Mouse (Mus musculus) heart, postnatal 25 days (tissue): ENCODE results near the gene Ip6k1. TPM values are rescaled to one million over a fixed set of nuclear protein-coding genes. Genes with fewer than 3 reads are reported as not detected.
A peak's percentile ranks its signal among the peaks of the same experiment; 100 is the strongest.

Experiments
- DNase-seq: peaks from one replicate; pipeline ENCODE4 v3.0.0; 2022; ENCODE audit warnings: low spot score
- intact Hi-C: fragments of 180-260 bp; cut with DNase I; formaldehyde crosslinking; loops from one replicate; pipeline ENCODE4 v1.15.1; 2025
- total RNA-seq, 2 experiments: library from RNA; stranded (reverse); gene quantifications; 2 replicates each; pipeline ENCODE4 v1.2.3; 2021

Ip6k1 gene
- total RNA-seq, 2 experiments from 2014 or later = 44.8 TPM

- no peak for DNase-seq
- intact Hi-C loops = loop anchor here (5.0 kb wide), 2 partner anchors 51 to 151 kb away; partner anchors contain the start of gene Ip6k1
Measured at GRCm38 (mm10) chr9:108053665-108054225, 51.4 kb downstream of the Ip6k1 start.

DNA sequence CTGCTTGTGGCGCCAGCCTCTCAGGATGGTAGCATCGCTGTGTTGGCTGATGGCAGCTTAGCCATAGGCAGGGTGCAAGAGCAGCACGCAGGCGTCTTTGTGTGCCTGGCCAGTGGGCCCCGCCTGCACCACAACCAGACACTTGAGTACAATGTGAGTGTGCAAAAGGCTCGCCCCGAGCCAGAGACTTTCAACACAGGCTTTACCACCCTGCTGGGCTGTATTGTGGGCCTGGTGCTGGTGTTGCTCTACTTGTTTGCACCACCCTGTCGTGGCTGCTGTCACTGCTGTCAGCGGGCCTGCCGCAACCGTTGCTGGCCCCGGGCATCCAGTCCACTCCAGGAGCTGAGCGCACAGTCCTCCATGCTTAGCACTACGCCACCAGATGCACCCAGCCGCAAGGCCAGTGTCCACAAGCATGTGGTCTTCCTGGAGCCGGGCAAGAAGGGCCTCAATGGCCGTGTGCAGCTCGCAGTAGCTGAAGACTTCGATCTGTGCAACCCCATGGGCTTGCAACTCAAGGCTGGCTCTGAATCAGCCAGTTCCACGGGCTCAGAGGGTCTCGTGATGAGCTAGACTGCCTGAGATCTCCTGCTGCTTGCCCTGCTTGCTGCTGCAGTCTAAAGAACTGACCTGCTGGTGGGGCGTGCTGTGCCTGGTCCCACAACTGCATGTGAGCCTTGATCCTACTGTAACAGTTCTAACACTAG, 52.2 kb downstream of the Ip6k1 start:
- intact Hi-C loops = loop anchor here (5.0 kb wide), 2 partner anchors 52 to 152 kb away; partner anchors contain the start of gene Ip6k1
- no peak for DNase-seq

- DNase-seq = no peak
- intact Hi-C loops = no loop called here
Measured at GRCm38 (mm10) chr9:108055061-108055460, 52.8 kb downstream of the Ip6k1 start.

GRCm38 (mm10) chr9:108055661-108056237, 53.4 kb downstream of the Ip6k1 start:
- DNase-seq = no peak
- intact Hi-C loops = no loop called here

DNA sequence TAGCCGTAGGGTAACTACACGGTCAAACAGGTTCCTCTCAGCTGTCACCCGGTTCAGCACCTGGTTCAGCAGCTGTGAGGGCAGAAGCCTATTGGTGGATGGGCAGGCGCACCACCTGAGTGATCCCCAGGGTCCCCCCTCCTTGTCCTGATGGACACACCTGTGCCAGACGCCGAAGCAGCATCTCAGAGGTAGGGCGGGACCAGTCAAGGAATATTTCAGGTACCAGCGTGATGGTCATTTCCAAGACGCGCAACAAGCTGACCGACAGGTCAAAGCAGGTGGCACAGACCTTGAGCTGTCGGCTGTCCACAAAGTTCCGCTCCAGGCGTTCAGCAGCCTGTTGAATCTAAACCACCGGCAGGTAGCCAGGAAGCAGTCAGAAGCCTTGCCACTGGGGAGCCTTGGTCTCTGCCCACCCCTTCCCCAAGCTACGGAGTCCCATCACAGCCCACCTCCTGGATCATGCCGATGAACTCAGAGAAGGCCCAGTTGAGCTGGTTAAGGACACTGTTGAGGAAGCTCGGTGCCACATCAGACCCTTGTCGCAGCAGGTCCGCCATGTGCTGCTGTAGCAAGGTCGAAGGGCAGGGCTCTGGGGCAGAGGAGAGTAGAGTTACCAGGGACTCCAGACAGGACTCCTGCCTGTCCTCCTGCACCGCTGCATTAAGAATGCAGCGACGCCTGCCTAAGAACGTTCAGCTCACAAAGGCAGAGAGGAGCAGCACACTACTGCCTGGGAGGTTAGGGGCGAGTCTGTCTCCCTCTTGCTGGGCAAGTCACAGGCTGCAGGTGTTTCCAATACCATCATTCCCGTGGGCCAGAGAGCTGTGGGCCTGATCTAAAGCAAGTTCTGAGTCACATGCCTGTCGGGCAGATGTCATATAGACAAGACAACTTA, 54.3 kb downstream of the Ip6k1 start:
- DNase-seq = no peak
- intact Hi-C loops = no loop called here

DNA sequence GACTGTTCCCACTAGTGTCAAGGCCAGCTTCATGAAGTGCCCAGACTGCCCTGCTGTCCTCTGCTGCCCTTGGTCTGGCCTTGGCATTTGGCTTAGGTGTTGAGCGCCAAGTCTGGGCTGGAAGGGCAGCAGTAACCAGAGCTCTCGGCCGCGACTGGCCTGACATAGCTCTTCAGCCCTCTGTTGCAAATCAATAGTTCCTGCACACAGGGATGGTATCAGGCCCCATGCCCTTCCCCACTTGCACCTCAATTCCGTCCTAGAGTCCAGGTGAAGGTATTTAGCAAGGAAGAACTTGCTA, 54.9 kb downstream of the Ip6k1 start:
- DNase-seq = no peak

DNA sequence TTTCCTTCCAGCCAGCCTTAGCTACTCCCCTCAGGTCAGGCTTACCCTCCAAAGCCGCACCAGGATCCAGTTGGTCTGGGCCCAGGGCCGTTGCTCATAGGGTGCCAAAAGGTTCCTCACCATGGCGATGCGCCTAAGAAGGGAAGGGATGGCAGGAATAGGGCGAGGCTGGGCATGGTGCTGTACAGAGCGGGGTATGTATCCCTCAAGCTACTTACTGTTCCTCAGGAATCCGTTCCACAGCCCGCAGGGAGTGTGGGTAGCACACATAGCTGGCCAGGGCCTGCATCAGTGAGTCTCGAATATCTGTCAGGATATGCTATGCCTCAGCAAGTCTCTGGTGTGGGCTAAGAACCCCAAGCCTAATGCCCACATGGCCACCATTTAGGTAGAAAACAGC, 56.0 kb downstream of the Ip6k1 start:
- intact Hi-C loops = no loop called here

More for the DNA sequence above, 54.9 kb downstream of the Ip6k1 start:
- intact Hi-C loops = no loop called here

GRCm38 (mm10) chr9:108062142-108062541, 59.8 kb downstream of the Ip6k1 start:
- DNase-seq = no peak
- intact Hi-C loops = no loop called here

More for the DNA sequence above, 56.0 kb downstream of the Ip6k1 start:
- DNase-seq = no peak

- no peak for DNase-seq
- intact Hi-C loops = no loop called here
Measured at GRCm38 (mm10) chr9:108063361-108063760, 61.1 kb downstream of the Ip6k1 start.

GRCm38 (mm10) chr9:108065491-108066011, 63.2 kb downstream of the Ip6k1 start:
- intact Hi-C loops = loop anchor here (2.0 kb wide), 1 partner anchor 101 kb away; no protein-coding TSS in a partner anchor
- DNase-seq = no peak

DNA sequence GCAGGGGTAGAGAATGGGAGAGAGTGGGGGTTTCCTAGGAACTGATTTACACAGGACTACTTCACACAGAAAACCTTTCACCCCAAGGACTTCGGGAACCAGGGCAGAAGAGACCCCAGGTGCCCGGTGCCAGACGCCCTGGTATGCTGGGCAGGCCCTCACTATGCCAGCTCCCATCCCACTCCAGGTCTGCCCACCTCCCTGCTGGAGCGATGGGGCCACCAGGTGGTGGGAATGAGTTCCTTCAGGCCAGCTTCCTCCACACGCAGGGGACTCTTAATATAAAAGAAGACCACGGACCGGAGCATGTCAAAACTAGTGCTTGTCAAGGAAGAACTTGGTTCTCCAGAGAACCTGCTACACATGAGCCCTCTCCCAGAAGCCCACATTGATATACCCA, 64.9 kb downstream of the Ip6k1 start:
- no peak for DNase-seq
- intact Hi-C loops = no loop called here

GRCm38 (mm10) chr9:108067900-108068299, 65.6 kb downstream of the Ip6k1 start:
- DNase-seq = peak; percentile 56
- intact Hi-C loops = loop anchor here (1.0 kb wide), 1 partner anchor 164 kb away; no protein-coding TSS in a partner anchor

DNA sequence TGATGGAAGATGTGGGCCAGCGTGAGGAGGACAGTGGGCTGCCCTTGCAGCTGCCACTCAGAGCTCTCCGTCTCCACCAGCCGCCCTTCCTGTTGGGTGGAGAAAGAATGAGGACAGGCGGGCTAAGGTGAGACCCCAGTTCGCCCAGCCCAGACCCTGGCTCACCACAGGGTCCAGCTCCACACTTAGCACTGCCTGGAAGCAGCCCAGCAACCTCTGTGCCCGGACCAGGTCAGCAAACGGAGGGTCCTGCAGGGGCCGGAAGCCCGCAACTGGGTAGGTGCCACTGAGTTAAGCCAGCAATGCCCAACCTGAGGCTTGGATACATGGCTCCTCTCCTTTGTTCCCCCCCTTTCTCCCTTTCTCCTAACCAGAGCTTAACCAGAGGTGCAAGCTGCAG, 66.7 kb downstream of the Ip6k1 start:
- no peak for DNase-seq
- intact Hi-C loops = no loop called here

GRCm38 (mm10) chr9:108069529-108069928, 67.2 kb downstream of the Ip6k1 start:
- DNase-seq = no peak
- intact Hi-C loops = no loop called here

DNA sequence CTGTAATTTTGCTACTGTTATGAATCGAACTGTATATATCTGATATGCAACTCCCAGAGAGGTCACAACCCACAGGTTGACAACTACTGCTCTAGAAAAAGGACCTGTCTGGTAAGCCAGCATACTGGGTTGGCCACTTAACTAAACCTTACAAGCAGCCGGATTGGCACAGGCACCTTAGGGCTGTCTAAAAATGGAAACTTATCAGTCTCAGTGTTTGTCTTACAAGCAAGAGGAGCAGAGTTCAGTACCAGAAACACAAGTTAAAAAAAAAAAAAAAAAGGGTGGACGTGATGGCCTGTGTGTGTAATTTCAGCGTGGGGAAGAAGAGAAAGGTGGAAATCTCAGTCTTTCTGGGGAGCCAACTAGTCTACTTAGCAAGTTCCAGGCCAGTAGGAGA, 69.5 kb downstream of the Ip6k1 start:
- DNase-seq = no peak
- intact Hi-C loops = no loop called here

GRCm38 (mm10) chr9:108072481-108072924, 70.2 kb downstream of the Ip6k1 start:
- DNase-seq = no peak

GRCm38 (mm10) chr9:108073141-108073930, 71.0 kb downstream of the Ip6k1 start:
- intact Hi-C loops = no loop called here
- no peak for DNase-seq

More at GRCm38 (mm10) chr9:108072481-108072924, 70.2 kb downstream of the Ip6k1 start:
- intact Hi-C loops = no loop called here

DNA sequence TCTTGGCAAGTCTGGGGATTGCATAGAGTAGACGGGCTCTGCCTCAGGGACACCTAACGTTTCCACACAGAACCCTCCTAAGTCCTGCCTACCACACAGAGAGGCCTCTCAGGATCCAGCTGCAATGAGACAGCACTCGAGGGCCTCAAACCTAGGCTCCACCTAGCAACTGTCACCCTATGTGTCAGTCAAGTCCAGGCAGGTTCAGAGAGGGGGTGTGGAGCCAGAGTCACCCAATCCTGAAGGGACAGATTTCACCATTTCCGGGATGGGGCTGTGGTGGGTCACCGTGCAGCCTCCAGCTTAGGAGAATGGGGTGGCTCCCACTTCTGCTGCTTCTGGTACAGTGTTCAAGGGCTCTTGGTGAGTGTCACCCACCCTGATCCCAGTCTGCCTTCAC, 77.9 kb downstream of the Ip6k1 start, which contains the start of gene Mst1:
Gene Mst1 (plus strand): TSS at position 269 of the 400 bp plus-strand sequence.
- intact Hi-C loops = no loop called here
- DNase-seq = no peak

GRCm38 (mm10) chr9:108082549-108082948, 80.2 kb downstream of the Ip6k1 start:
- intact Hi-C loops = no loop called here

More at GRCm38 (mm10) chr9:108082549-108082948, 80.2 kb downstream of the Ip6k1 start:
- DNase-seq = no peak
